Mouse (Mus musculus) liver, adult 10 weeks (tissue): ENCODE results near the gene Vstm2a. TPM values are rescaled to one million over a fixed set of nuclear protein-coding genes. Genes with fewer than 3 reads are reported as not detected.

ENCODE experiments used
- polyA plus RNA-seq: library from polyadenylated mRNA; stranded (reverse); fragments of 350-450 nt; fragmentation: Illumina TruSeq; extraction: RNeasy Lipid Tissue Mini Kit (QIAGEN cat#74804); gene quantifications from one replicate; pipeline ENCODE4 v1.2.3, GENCODE M21; 2014; ENCODE audit warnings: low read depth, low replicate concordance

Gene Vstm2a
- polyA plus RNA-seq: not detected

DNA sequence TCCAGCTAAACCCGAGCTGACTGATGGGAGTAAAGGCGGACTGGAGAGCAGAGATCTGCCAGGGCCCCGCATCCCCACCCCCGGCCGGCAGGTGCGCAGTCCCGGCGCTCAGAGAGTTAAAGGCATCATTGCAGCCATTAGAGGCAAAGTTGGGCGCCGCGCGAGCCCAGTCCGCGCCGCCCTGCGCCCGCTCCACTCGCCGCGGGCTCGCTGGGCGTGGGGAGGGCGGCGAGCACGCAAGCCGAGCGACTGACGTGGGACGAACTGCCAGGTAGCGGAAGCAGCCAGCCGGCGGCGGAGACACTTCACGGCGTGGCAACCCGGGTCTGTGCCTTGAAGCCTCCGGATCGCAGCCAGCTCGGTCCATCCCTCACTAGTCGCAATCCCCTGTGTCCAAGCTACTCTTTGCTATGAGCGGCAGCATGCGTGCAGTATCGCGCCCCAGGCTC lies at the start of gene Vstm2a:
TSS of gene Vstm2a (plus strand) at position 252 of the 449 bp plus-strand sequence.

